Mouse (Mus musculus) bone marrow macrophage, adult 2 months (primary cell): Measurements from ENCODE around the gene Pirb.

Experiments used
- CTCF ChIP-seq: IDR thresholded peaks from 2 replicates; pipeline ENCODE4 v1.5.1; 2012; ENCODE audit warnings: low read depth, mild to moderate bottlenecking, low read length, moderate library complexity
- POLR2A ChIP-seq: IDR thresholded peaks from 2 replicates; pipeline ENCODE4 v1.6.1; 2012; ENCODE audit warnings: mild to moderate bottlenecking, low read depth, low read length, borderline replicate concordance

DNA sequence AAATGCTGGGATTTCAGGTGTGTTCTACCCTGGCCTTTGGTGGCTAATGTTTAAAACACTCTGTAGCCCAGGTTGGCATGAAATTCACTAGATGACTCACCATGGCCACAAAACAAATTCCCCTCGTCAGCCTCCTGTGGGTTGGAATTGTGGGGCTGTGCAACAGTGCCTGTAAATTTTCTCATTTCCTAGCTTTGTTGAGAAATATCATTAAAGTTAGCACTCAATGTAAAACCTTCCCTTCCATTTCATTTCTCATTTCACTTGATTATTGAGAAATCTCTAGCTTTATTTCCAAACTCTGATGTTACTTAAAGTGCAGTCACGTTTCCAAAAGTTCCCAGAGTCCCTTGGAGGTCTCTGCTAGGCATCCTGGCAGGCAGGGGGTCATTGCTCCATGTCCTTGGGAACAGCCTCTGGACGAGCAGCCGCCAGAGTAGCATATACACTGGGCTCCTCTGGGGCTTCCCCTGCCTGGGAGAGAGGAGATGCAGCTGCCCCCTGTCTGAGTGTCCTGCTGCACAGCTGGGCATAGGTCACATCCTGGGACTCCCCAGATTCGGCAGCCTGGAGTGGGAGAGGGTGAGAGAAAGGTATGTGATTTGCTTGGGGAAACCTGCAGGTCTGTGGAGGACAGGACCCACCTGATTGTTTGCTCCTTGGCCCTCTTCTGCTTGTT is 7.8 kb downstream of the Pirb start:
- no peak for TF ChIP-seq CTCF
- no peak for TF ChIP-seq POLR2A
